Mouse (Mus musculus) small intestine, adult 2 months (tissue): ENCODE measurements at regions not wholly inside any gene's neighbourhood (a gene's known extent, or its start where the extent isn't known, plus 50 kb on each side); places are given as distances from the start of the nearest gene placed in this dataset.

ENCODE experiments used
- H3K27ac ChIP-seq: fragments of 200-500 bp; 2 replicates; pipeline ENCODE4 v1.5.1; 2012; ENCODE audit warnings: low read depth, low read length, control low read depth, inconsistent platforms; ENCODE audit not compliant: insufficient read depth
- H3K27me3 ChIP-seq: fragments of 200-500 bp; 2 replicates; pipeline ENCODE4 v1.6.1; 2012; ENCODE audit warnings: mild to moderate bottlenecking, moderate library complexity, low read length, inconsistent platforms; ENCODE audit not compliant: control insufficient read depth, insufficient read depth
- H3K36me3 ChIP-seq: fragments of 200-500 bp; 2 replicates; pipeline ENCODE4 v1.6.1; 2012; ENCODE audit warnings: mild to moderate bottlenecking, low read length, control low read depth, inconsistent platforms; ENCODE audit not compliant: control insufficient read depth, insufficient read depth
- H3K4me1 ChIP-seq: fragments of 200-500 bp; 2 replicates; pipeline ENCODE4 v1.6.1; 2012; ENCODE audit warnings: low read length, inconsistent platforms, mixed read lengths; ENCODE audit not compliant: control insufficient read depth, insufficient read depth, insufficient read length
- H3K4me3 ChIP-seq: fragments of 200-500 bp; 2 replicates; pipeline ENCODE4 v1.5.1; 2012; ENCODE audit warnings: low read depth, mild to moderate bottlenecking, control low read depth, inconsistent platforms, low read length, moderate library complexity
- CTCF ChIP-seq: fragments of 200-500 bp; IDR thresholded peaks from 2 replicates; pipeline ENCODE4 v1.5.1; 2012; ENCODE audit warnings: low read depth, mild to moderate bottlenecking, control low read depth, inconsistent platforms, low read length, moderate library complexity, mixed read lengths; ENCODE audit not compliant: insufficient replicate concordance, insufficient read length; ENCODE audit errors: extremely low read depth
- POLR2A ChIP-seq: fragments of 200-500 bp; IDR thresholded peaks from 2 replicates; pipeline ENCODE4 v1.6.1; 2012; ENCODE audit warnings: low read depth, mild to moderate bottlenecking, control low read depth, inconsistent platforms, low read length, moderate library complexity
- WGBS: fragments of 180-500 bp; shearing (Covaris S2); methylation state at CpG from one replicate; pipeline ENCODE4 v1.1.7; 2018; 5-methylcytosine and 5-hydroxymethylcytosine counted together

GRCm38 (mm10) chr8:10753056-10753455 is 255.2 kb downstream of the Irs2 start:
- Histone ChIP-seq H3K4me1 (no peaks in the 10 kb centered on the region), H3K36me3 (no peaks in the 10 kb centered on the region), H3K4me3 (no peak overlapping the region), H3K27ac (no peak overlapping the region), H3K27me3 (no peaks in the 10 kb centered on the region)
- WGBS, result 89% methylated on average over 6 of the region's 6 CpGs
- TF ChIP-seq CTCF (no peak), POLR2A (no peak)

GRCm38 (mm10) chr8:10747150-10747549 is 261.1 kb downstream of the Irs2 start:
- H3K27me3 ChIP-seq, result no peaks in the 10 kb centered on the region
- no peaks in the 10 kb centered on the region for H3K36me3 ChIP-seq
- H3K4me1 ChIP-seq, result no peaks in the 10 kb centered on the region
- no peak for TF ChIP-seq CTCF
- no peak for TF ChIP-seq POLR2A
- H3K27ac ChIP-seq, result no peak overlapping the region
- H3K4me3 ChIP-seq, result no peak overlapping the region
- WGBS, result 77% methylated on average over 2 of the region's 2 CpGs

GRCm38 (mm10) chr8:10743241-10743640 is 265.0 kb downstream of the Irs2 start:
- WGBS, result 63% methylated on average over 6 of the region's 6 CpGs
- Histone ChIP-seq H3K36me3 (no peaks in the 10 kb centered on the region), H3K27me3 (no peaks in the 10 kb centered on the region), H3K4me3 (no peak overlapping the region), H3K4me1 (no peaks in the 10 kb centered on the region), H3K27ac (no peak overlapping the region)
- TF ChIP-seq CTCF (no peak), POLR2A (no peak)

GRCm38 (mm10) chr8:10740837-10741236 is 267.4 kb downstream of the Irs2 start:
- Histone ChIP-seq H3K27me3 (no peaks in the 10 kb centered on the region), H3K4me1 (no peaks in the 10 kb centered on the region), H3K27ac (0 out of 2 replicates have a peak overlapping the region, but pooled peaks have one; percentile 15), H3K4me3 (0 out of 2 replicates have a peak overlapping the region, but pooled peaks have one; percentile 15), H3K36me3 (no peaks in the 10 kb centered on the region)
- no peak for TF ChIP-seq POLR2A
- no peak for TF ChIP-seq CTCF
- WGBS, result 88% methylated on average over 3 of the region's 3 CpGs

GRCm38 (mm10) chr8:10738486-10739081 is 269.7 kb downstream of the Irs2 start:
- WGBS, result 74% methylated on average over 11 of the region's 11 CpGs
- H3K4me3 ChIP-seq, result no peak overlapping the region
- H3K27me3 ChIP-seq, result no peaks in the 10 kb centered on the region
- H3K36me3 ChIP-seq, result no peaks in the 10 kb centered on the region
- TF ChIP-seq CTCF (no peak), POLR2A (no peak)
- H3K4me1 ChIP-seq, result no peaks in the 10 kb centered on the region
- H3K27ac ChIP-seq, result no peak overlapping the region

GRCm38 (mm10) chr8:10734746-10735145 is 273.5 kb downstream of the Irs2 start:
- no peak overlapping the region for H3K27ac ChIP-seq
- TF ChIP-seq CTCF (no peak), POLR2A (no peak)
- H3K27me3 ChIP-seq, result no peaks in the 10 kb centered on the region
- 43% methylated on average over 4 of the region's 4 CpGs for WGBS
- no peak overlapping the region for H3K4me3 ChIP-seq
- H3K4me1 ChIP-seq, result no peaks in the 10 kb centered on the region
- no peaks in the 10 kb centered on the region for H3K36me3 ChIP-seq

GRCm38 (mm10) chr8:10723332-10723731 is 284.9 kb downstream of the Irs2 start:
- 60% methylated on average over 2 of the region's 2 CpGs for WGBS
- TF ChIP-seq CTCF, result no peak
- TF ChIP-seq POLR2A, result no peak

More at GRCm38 (mm10) chr8:10723332-10723731, 284.9 kb downstream of the Irs2 start:
- Histone ChIP-seq H3K4me3 (no peak overlapping the region), H3K27me3 (no peaks in the 10 kb centered on the region), H3K27ac (no peak overlapping the region), H3K4me1 (no peaks in the 10 kb centered on the region), H3K36me3 (no peaks in the 10 kb centered on the region)
